Mouse (Mus musculus): ENCODE results near the gene Thbs1.

Thbs1 gene

DNA sequence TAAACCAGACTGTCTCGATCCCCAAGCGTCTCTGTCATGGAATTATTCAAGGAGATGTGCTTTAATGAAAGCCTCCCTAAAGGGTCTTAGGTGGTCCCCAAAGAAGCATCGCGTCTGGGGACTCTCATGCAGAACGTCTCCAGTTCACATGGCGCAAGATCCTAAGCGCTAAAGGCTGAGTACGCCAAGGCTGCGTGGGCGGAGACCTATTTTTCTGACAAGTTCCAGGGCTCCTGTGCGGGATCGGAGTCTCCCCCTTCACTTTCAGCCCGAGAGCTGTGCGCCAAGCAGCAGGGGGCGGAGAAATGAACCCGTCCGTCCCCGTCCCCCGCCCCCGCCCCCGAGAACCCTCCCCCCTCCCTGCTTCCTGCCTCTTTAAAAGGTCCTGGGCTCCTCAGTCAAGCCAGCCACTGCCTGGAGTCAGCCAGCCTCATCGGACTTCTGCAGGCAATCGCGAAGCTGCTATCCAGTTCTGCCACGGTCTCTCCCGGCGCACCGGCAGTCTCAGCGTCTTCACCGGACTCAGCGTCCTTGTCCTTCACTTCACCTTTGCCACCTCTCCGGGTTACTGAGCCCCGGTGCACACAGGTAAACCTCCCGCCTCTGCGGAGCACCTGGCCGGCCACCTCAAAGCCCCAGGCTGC is at the start of gene Thbs1:
Thbs1 (plus strand) TSS at position 389 of the 644 bp plus-strand sequence.
- peak; percentile 90 for DNase-seq (ENCODE audit: inconsistent ontology term)

DNA sequence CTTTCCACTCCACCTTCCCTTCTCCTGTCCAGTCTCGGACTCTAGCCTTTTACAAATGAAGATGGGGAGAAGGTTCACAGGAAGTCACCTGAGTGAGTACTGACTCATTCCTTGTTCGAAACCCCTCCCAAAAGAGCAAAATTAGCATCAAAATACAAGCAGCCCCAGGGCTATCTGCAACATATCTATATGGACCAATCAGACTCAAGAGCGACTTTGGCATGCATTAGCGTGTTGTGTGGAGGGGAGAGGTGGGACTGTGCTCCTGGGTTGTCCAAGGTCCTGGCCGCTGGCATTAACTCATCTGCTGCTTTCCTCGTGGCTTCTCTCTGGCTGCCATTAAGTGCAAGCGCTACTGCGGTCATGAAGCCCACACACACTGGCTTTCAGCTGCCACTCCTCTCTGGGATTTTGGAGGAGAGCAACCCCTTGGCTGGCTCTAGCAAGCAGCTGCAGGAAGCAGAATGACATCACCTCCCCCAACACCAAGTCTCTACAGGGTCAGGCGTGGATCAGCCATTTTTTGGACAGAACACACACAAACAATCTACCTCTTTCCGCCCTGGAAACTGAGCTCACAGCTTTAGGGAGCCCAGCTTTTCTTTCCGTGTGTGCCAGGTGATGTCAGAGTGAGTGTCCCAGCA is 47.4 kb upstream of the Thbs1 start:
- DNase-seq (ENCODE audit: inconsistent ontology term), result no peak

DNA sequence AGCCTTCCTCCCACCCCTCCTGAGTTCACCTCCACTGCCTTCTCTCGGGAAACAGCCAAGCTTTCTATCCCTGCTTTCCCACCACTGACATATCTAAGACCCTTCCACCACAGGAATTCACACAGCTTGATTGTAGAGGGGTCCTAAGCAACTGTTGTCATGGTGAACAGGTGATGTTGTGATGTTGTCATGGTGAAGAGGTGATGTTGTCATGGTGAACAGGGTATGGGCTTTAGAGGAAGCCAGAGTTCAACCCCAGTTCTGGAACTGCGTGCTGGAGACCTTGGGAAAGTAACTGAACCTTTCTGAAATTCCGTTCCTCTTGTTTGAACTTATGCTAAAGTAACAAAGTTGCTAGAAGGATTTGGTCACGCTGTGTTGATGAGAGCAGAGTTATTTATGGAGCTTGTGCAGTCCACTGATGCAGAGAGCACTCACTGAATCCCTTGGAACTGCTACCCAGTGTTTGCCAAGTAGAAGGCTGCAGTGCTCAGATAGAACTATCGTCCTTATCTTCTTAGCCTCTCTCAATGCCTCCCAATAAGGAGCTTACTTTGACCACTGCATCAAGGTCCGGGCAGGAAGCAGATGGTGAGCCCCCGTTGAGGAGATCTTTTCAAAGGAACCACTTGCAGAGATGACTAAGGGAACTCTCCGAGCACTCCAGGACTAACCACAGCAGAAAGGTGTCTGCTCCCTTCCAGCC is 45.5 kb upstream of the Thbs1 start:
- no peak for DNase-seq (ENCODE audit: inconsistent ontology term)

DNA sequence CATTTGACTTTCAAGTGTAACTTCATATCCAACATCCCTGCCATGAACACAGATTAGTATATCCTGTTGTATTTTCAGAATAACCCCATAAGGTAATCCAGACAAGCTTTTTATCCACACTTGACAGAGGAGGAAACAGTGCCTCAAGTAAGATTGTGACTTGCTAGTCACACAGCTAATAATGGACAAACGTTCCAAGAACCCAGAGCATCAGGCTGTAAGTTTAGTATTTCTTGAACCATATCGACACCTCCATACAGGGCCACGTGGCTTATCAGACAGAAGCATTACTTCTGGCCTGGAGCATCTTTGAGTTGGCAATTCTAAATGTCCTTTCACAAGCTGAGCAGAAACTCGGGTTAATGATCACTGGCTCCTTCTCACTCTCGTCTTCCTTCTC is 41.7 kb upstream of the Thbs1 start:
- DNase-seq (ENCODE audit: inconsistent ontology term), result no peak

DNA sequence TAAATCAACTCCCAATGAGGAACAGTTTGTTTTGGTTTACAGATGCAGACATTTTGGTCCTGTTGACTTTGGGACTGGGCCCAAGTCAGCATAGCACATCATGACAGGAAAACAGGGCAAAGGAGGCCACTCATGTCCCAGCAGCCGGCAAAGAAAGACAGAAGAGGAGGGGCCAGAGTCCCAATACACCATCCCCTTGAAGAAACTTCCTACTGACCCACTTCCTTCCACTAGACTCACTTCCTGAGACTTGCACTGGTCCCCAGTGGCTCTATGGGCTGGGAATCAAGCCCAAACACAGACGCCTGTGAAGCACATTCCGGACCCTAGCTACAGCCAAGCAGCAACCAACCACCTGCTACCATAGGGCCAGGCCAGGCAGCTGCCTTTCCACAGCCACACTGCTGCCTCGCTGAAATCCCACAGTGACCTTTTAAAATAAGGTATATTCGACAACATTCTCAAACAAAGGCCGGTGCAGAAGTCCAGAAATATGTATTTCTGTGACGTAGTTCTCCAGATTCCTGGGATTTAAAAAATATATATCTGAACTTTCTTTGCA is 38.8 kb upstream of the Thbs1 start:
- DNase-seq (ENCODE audit: inconsistent ontology term), result no peak

DNA sequence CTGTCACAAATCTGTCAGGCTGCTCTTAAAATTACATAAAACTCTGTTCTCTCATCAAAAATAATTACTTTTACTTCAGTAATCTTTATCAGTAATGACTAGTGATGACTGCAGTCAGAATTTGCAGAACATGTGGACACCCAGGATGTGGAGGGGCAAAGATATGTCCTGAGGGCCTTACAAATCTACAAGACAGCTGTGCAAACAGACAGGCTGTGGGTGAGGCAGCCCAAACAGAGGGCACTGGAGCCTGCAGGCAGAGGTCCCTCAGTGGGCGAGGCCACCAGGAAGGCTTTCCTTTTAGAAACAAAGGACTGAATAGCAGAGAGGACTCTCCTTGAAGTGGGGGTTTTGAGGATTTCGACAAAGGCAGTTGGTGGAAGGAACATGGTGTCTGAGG is 37.6 kb upstream of the Thbs1 start:
- no peak for DNase-seq (ENCODE audit: inconsistent ontology term)

DNA sequence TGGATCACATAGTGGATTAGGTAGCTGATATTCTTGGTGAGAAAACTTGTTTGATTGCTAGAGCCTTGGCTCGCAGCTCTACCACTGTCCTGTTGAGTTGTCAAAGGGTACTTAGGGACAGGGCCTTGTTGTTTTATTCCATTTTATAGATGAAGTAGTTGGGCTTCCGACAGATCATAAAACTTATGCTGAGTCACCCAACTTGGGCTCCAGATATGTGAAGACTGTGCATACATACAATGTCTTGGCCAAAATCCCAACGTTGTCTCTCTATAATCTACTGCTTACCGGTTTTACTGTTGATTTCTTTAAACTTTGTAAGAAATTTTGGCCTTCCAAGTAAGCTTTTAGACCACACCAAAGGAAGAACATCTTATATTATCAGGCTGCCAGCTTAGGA is 36.5 kb upstream of the Thbs1 start:
- DNase-seq (ENCODE audit: inconsistent ontology term), result no peak

DNA sequence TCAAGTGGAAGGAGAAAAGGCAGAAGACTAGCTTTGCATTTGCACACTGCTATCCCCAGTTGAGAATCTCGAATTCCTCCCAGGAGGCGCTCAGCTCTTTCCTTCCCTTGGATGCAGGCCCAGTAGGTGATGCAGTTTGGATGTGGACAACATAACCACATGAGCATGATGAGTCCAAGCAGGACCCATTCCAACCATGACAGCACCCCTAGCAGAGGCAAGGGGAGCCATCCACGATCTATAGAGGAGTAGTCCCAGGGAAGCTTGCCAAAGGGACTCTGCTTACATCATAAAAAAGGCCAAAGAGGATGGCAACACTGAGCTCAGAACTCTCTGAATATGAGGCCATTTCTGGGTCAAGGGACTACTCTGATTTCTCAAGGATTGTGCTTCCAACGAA is 32.5 kb upstream of the Thbs1 start:
- no peak for DNase-seq (ENCODE audit: inconsistent ontology term)

DNA sequence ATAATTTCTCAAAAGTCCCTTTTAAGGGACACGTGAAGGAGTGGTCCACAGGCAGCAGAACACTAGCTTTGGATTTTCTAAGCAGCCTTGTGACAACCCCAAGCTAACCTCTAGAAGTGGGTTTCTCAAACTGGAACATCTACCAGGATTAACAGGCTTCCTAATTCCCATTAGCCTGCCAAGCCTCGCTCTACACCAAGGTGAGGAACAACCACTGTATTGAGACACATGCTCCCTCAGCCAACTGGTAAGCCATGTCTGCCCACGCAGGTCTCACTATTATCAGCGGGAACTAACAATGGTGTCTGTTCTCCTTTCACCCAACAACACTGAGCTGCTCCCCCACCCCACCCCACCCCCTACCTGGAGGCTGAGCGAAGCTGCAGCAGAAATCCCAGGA is 30.1 kb upstream of the Thbs1 start:
- DNase-seq (ENCODE audit: inconsistent ontology term), result no peak

DNA sequence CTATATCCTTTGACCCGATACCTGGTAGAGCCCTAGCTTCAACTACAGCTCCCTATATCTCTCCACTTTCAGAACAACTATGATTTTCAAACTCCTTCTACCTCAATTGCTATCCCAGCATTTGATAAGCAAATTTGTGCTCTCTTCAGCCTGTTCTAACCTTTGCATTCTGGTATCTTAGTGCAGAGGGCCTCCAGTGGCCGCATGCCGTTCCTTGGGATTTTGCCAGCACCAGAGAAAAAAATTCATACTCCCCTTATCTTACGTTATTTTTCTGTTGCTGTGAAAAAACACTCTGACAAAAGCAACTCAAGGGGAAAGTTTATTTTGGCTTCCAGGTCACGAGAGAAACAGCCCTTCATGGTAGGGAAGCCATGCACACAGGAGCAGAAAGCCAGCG is 28.0 kb upstream of the Thbs1 start:
- no peak for DNase-seq (ENCODE audit: inconsistent ontology term)

DNA sequence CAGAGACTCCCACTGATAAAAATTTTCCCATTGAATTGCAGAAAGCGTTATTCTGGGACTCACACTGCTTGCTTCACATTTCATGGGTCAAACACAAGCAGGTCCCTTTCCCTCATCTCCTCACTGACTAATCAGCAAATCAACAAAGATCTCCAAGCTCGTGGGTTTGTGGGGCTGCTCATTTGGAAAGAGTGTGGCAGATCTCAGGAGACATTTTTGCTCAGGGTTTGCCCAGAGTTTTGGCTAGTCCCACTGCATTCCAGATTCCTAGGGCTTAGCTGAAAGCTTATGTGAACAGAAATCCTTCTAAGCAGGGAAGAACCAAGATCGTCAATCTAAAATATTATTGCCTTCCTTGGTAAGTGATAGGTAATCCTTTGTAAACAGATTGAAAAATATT is 27.0 kb upstream of the Thbs1 start:
- DNase-seq (ENCODE audit: inconsistent ontology term), result peak; percentile 81

DNA sequence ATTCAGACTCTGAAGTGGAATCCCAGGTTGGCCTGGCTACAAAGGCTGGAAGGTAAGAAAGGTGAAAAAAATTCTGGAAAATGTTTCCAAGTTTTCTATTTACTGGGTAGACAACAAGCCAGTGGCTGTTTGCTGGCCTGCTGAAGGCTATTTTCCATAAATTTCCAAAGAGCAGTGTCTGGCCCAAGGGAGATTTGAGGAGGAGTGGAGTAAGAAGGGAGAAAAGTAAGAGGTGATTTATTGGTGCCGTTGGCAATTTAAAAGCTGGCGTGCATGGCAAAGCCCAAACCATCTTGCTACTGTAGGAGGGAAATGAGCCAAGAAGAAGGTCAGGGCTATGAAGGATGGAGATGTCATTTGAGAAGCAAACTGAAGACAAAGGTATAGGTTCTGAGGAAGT is 26.0 kb upstream of the Thbs1 start:
- no peak for DNase-seq (ENCODE audit: inconsistent ontology term)

DNA sequence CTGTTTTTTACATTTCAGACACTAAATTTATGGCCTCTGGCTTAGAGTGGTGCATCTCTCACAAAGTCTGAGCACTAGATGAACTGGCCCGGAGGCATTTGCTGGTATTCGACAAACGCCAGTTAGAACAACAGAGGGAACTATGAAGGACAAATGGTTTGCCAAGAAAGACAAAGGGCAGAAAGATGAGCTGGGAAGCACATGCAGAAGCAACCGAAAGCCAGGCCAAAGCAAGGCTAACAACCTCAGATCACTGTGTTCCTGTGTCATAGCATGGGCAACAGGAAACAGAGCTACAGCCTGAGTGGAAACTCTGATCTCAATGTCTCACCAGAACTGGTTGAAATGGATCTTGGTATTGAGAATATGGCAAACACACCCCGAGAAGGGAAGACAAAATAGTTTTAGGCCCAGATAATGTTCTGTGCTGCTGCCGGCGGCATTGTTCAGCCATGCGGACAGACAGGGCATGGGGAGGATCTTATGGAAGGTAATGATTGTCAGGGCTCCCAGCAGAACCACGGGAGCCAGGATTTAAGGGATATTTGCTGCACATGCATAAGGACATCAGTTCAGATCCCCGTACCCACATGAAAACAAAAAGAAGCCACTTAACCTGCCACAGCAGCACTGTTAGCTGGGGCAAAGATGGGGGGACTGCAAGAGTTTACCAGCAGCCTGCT is 24.5 kb upstream of the Thbs1 start:
- peak; percentile 59 for DNase-seq (ENCODE audit: inconsistent ontology term)

DNA sequence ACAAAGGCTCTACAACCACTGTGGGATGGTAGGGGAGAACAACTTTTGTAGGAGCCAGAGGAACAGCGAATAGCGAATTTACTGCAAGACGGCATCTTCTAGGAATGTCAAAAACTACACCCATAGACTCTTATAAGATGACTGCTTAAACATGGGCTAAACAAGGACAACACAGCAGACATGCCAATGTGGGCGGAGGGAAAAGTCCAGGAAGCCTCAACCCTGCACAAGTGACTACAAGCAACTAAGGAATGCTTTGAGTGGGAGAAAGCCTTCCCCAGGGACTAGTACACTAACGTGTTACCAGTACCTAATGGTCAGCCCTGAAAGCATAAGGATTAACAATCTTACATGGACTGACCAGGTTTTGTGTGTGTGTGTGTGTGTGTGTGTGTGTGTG is 20.4 kb upstream of the Thbs1 start:
- DNase-seq (ENCODE audit: inconsistent ontology term), result no peak

DNA sequence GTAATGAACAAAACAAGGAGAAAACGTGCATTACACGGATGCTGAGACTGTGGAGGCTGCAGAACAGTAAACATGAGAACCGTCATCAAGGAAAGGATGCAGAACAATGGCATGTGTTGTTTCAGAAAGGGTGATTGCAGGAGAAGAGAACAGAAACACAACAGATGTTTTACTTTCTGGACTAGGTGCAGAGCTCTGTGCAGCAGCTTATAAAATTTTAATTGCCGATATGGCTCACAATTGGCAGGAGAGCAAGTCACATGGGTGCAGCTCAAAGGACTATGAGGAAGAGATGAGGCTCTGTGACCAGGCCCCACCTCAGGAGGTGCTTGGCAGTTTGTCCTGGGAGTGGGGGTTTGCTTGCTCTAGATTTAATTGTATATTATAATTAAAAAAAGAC is 12.6 kb upstream of the Thbs1 start:
- no peak for DNase-seq (ENCODE audit: inconsistent ontology term)

DNA sequence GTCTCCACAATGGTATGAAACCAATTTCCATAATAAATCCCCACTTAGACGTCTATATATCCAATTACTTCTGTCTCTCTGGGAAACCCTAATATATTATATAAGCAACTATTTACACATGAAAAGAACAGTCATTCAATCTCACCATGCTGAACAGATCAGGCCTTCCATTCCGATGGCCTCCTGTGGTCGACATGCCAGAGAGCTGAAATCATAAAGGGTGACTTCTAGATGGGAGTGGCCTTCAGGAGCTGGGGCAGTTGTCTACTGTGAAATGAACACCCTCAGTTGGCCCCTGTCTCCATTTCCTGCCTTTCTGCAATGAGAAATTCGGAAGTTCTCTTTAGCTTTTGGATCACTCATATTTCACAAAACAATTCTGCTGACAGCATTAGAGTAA is 9.5 kb upstream of the Thbs1 start:
- DNase-seq (ENCODE audit: inconsistent ontology term), result peak; percentile 51

DNA sequence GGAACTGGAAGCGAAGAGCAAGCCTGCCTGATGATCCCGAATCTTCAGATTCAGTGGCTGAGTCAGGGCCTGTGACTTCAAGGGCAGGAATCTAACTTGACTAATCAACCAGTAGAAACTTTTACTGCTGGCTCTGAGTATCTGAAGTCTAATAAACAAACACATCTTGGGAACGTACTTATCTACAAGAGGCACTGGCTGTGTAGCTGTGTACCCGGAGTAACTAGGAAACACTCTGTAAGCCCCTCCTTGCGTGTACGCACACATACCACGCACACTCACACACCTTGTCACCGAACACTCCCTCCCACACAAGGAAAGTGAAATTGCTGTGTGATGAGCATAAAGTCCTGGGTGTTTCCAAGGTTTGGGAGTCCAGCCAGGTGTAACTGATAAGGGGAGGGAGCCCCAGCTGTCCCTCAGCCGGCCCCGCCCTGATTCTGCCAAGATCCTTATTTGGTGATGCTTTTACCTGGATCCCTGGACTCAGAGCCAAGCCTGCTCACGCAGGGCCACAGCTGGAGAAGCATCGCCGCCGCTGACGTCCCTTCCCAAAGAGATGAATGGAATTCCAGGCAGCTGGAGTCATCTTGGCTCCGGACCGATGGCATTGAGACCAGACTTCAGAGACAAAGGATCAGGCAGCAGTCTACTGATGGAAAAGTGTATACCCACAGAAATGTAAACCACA is 1.3 kb upstream of the Thbs1 start:
- peak; percentile 94 for DNase-seq (ENCODE audit: inconsistent ontology term)

DNA sequence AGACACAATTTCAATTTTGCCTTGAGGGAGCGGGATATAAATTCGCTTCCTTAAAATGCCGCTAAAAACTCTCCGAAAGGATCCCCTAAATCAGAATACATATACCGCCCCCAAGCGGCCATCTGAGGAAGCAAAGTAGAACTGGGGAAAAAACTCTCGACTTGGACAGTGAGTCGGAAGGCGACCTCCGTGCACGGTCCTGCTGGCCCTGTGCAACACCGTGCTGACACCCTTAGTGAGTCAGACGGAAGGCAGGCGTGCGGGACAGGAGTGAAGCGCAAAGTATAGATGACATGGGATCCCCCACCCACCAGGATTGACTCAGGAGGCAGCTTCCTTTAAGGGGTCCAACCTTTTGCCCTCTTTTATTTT is 574 bp upstream of the Thbs1 start:
- no peak for DNase-seq (ENCODE audit: inconsistent ontology term)

DNA sequence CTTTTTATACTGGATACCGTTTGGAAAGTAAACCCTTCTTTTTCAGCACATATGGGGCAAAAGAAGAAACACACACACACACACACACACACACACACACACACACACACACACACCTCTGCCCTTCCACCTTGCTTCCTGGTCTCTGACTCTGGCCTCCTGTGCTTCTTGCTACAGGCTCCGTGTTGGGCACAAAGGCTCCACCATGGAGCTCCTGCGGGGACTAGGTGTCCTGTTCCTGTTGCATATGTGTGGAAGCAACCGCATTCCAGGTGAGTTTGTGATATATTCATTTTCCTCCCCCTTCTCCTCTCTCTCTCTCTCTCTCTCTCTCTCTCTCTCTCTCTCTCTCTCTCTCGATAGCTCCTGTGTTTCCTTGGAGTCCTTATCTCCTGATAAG is 762 bp downstream of the Thbs1 start:
- no peak for DNase-seq (ENCODE audit: inconsistent ontology term)

DNA sequence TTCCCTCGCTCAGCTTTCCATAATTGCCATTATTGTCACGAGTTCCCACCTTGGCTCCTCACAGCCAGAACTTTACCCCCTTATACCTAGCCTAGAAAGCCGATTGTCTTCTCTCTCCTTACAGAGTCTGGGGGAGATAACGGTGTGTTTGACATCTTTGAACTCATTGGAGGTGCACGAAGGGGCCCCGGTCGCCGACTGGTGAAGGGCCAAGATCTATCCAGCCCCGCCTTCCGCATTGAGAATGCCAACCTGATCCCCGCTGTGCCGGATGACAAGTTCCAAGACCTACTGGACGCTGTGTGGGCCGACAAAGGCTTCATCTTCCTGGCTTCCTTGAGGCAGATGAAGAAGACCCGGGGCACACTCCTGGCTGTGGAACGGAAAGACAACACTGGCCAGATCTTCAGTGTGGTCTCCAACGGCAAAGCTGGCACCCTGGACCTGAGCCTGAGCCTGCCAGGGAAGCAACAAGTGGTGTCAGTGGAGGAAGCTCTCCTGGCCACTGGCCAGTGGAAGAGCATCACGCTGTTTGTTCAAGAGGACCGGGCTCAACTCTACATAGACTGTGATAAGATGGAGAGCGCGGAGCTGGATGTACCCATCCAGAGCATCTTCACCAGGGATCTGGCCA is 1.3 kb downstream of the Thbs1 start:
- DNase-seq (ENCODE audit: inconsistent ontology term), result peak; percentile 36

DNA sequence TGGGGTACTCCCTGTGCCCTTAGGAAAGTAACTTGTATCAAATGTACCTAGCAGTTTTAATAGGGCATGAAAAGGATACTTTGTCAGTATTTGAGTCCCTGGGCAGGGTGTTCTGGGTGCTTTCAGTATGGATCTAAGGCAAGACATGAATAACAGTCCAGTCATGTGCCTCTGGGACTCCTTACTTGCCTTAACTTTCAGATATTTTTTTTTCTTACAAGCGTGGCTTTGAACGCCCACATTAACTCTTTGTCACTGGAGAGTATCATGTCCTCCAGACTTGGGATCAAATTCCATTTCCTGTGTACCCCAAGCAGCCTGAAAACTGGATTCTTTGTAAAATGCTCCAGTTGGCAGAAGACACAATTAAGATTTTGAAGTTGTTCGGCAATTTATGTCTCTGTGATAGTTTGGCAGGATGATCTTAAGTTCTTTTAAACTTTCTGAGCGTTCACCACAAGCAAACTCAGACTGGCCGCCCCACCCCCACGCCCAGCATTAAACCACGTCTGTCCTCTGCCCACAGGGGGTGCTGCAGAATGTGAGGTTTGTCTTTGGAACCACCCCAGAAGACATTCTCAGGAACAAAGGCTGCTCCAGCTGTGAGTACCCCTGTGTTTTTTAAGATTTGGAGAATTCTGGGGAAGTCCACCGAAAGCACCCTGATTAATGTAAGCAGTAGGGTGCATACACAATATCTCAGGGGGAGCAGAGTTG is 2.3 kb downstream of the Thbs1 start:
- peak; percentile 36 for DNase-seq (ENCODE audit: inconsistent ontology term)
